Mouse (Mus musculus) kidney, embryonic 14.5 days (tissue): ENCODE data around the gene 1700010I14Rik. TPM values are rescaled to one million over a fixed set of nuclear protein-coding genes. Genes with fewer than 3 reads are reported as not detected.
A peak's percentile ranks its signal among the peaks of the same experiment; 100 is the strongest.

Experiments used
- ATAC-seq: fragments of 200-750 bp; cut with Nextera tagmentation; 2 replicates; pipeline ENCODE4 v1.8.0; 2017; ENCODE audit warnings: moderate number of reproducible peaks, mild to moderate bottlenecking, moderate TSS enrichment, moderate library complexity; ENCODE audit not compliant: low FRiP score, low TSS enrichment
- H3K27ac ChIP-seq: fragments of 300-500 bp; sonication (generic); 2 replicates; pipeline ENCODE4 v1.5.1; 2014; ENCODE audit warnings: low read depth, mild to moderate bottlenecking, low read length, moderate library complexity, mixed read lengths
- H3K27me3 ChIP-seq: fragments of 300-500 bp; sonication (generic); 2 replicates; pipeline ENCODE4 v1.6.1; 2014; ENCODE audit warnings: mild to moderate bottlenecking, low read length; ENCODE audit not compliant: control insufficient read depth, insufficient read depth
- H3K36me3 ChIP-seq: fragments of 300-500 bp; sonication (generic); 2 replicates; pipeline ENCODE4 v1.6.1; 2014; ENCODE audit warnings: low read length, mixed read lengths; ENCODE audit not compliant: control insufficient read depth, insufficient read depth
- H3K4me1 ChIP-seq: fragments of 300-500 bp; sonication (generic); 2 replicates; pipeline ENCODE4 v1.6.1; 2014; ENCODE audit warnings: low read length, mixed read lengths; ENCODE audit not compliant: control insufficient read depth, insufficient read depth
- H3K4me2 ChIP-seq: fragments of 300-500 bp; sonication (generic); replicated peaks from 2 replicates; pipeline ENCODE4 v1.6.1; 2014; ENCODE audit warnings: low read depth, mild to moderate bottlenecking, low read length
- H3K4me3 ChIP-seq: fragments of 300-500 bp; sonication (generic); 2 replicates; pipeline ENCODE4 v1.5.1; 2014; ENCODE audit warnings: mild to moderate bottlenecking, low read length
- H3K9ac ChIP-seq: fragments of 300-500 bp; sonication (generic); 2 replicates; pipeline ENCODE4 v1.6.1; 2014; ENCODE audit warnings: low read depth, mild to moderate bottlenecking, low read length, moderate library complexity
- H3K9me3 ChIP-seq: fragments of 300-500 bp; sonication (generic); 2 replicates; pipeline ENCODE4 v1.6.1; 2016; ENCODE audit warnings: low read length; ENCODE audit not compliant: control insufficient read depth
- WGBS: fragments of 180-500 bp; shearing (Covaris S2); extraction: QIAGEN DNeasy Blood & Tissue Kit; methylation state at CpG from one replicate; pipeline ENCODE4 v1.1.7; 2014; 5-methylcytosine and 5-hydroxymethylcytosine counted together
- polyA plus RNA-seq: library from polyadenylated mRNA; unstranded; fragments of >200 nt; fragmentation: Nextera tagmentation; extraction: Ambion mirVana; gene quantifications from 2 replicates; pipeline ENCODE4 v1.2.1, GENCODE M21; 2014

1700010I14Rik gene
- polyA plus RNA-seq, 1 experiment from 2014 or later, result 2.8 TPM

GRCm38 (mm10) chr17:8991160-8991559 lies 3.0 kb downstream of the 1700010I14Rik start:
- Histone ChIP-seq H3K9me3 (no peaks in the 10 kb centered on the region), H3K9ac (no peak overlapping the region), H3K4me1 (no peaks in the 10 kb centered on the region), H3K27ac (no peak overlapping the region), H3K4me3 (no peak overlapping the region), H3K36me3 (no peaks in the 10 kb centered on the region), H3K4me2 (no peak overlapping the region), H3K27me3 (no peaks in the 10 kb centered on the region)
- WGBS, result 24% methylated on average over 8 of the region's 8 CpGs
- ATAC-seq, result no peak

DNA sequence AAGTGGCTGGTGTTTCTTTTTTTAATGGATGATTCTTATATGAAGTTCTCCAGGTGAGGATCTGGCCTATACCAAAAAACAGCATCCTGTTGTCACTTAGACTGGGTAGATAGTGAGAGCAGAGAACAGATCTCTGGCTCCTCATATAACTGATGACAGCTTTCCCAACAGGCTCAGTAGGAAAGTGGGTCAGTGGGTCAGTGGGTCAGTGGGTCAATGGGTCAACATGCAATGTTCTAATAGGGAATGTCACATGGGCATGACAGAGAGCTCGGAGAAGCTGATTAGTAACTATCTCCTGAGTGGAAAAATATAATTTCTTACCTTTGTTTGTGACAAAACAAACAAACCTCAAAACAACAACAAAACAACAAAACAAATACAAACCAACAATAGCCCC lies 7.2 kb downstream of the 1700010I14Rik start:
- Histone ChIP-seq H3K9me3 (no peaks in the 10 kb centered on the region), H3K4me3 (no peak overlapping the region), H3K4me1 (no peaks in the 10 kb centered on the region), H3K36me3 (no peaks in the 10 kb centered on the region), H3K9ac (no peak overlapping the region), H3K27ac (no peak overlapping the region), H3K4me2 (no peak overlapping the region), H3K27me3 (no peaks in the 10 kb centered on the region)
- no peak for ATAC-seq
- WGBS, result 76% methylated on average over 1 of the region's 1 CpGs

- Histone ChIP-seq H3K4me2 (no peak overlapping the region), H3K9ac (no peak overlapping the region), H3K27me3 (no peaks in the 10 kb centered on the region), H3K4me1 (no peaks in the 10 kb centered on the region), H3K4me3 (no peak overlapping the region), H3K36me3 (no peaks in the 10 kb centered on the region), H3K9me3 (no peaks in the 10 kb centered on the region), H3K27ac (no peak overlapping the region)
- no peak for ATAC-seq
- 80% methylated on average over 4 of the region's 4 CpGs for WGBS
These were observed 14.3 kb downstream of the 1700010I14Rik start for GRCm38 (mm10) chr17:9002438-9002837.

DNA sequence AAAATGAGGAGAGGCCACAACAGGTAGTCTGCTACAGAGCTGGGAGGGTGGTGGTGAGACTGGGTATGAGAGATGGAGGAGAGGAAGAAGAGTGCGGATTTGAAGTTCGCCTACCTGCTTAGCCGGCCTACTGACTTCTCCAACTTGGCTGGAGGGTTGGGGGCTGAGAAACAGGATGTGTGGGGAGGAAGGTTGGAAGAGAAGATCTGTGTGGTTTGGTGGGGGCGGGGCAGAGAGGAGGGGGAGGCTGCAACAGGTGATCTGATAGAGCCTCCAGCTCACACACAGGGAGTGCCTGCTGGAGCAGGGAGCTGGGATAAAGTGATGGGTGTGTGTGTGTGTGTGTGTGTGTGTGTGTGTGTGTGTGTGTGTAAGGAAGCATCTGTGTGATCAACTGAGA lies 16.4 kb downstream of the 1700010I14Rik start:
- ATAC-seq, result no peak
- no peaks in the 10 kb centered on the region for H3K36me3 ChIP-seq
- 78% methylated on average over 4 of the region's 4 CpGs for WGBS
- H3K4me3 ChIP-seq, result no peak overlapping the region
- no peaks in the 10 kb centered on the region for H3K9me3 ChIP-seq
- H3K27ac ChIP-seq, result no peak overlapping the region
- no peak overlapping the region for H3K4me2 ChIP-seq
- no peak overlapping the region for H3K9ac ChIP-seq
- no peaks in the 10 kb centered on the region for H3K27me3 ChIP-seq
- H3K4me1 ChIP-seq, result no peaks in the 10 kb centered on the region

DNA sequence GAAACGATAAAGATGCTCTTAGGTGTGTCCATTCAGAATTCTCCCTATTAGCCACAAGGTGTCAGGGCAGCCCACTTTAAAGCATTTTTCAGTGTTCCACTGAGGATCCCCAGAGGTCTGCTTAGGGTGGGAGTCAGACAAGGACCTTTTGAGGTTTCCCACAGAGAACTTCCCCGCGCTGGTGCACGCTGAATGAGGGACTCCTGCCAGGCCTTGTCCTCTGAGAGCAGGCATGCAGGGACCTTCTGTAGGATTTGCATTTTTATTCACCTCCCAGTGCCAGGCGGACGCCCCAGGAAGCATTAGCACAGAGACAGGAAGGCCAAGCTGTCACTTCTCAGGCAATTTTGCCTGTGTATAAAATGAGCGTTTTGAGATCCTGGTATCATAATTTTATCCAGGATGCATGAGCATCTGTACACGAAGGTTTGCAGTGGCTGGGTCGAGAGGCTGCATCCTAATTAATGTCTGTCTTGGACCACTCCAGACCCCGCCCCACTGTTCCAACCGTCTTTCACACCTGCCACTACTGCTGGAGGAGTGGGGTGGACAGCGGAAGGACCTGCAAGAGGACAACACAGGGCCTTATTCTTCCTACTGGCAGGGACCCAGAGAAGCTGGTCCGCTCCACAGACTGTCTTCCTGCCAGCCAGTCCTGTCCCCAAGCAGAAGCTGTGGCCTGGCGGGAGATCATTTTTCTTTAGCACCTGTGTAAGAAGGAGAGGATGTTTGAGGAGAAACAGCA lies 35.2 kb downstream of the 1700010I14Rik start:
- no peaks in the 10 kb centered on the region for H3K36me3 ChIP-seq
- 42% methylated on average over 14 of the region's 14 CpGs for WGBS
- no peak for ATAC-seq
- H3K27ac ChIP-seq, result no peak overlapping the region
- no peaks in the 10 kb centered on the region for H3K4me1 ChIP-seq
- no peak overlapping the region for H3K9ac ChIP-seq
- H3K27me3 ChIP-seq, result no peaks in the 10 kb centered on the region
- H3K4me3 ChIP-seq, result no peak overlapping the region
- no peak overlapping the region for H3K4me2 ChIP-seq
- no peaks in the 10 kb centered on the region for H3K9me3 ChIP-seq

DNA sequence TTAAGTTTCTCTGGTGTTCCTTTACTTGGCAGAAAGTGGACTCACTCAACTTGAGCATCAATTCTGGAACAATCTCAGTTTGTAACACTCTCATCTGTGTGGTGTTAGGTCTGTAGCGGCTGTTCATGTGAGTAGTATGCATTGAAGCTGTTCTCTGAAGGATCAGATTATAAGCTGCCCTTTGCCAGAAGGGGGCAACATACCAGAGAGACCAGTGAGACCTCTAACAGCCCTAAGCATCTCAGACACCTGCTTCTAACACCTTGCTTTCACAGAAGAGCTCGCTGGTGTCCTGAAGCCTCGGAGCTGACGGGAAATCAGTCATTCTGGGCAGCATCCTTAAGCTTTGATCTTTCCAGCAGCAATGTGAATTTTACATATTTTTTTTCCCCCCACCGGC lies 42.0 kb downstream of the 1700010I14Rik start:
- no peaks in the 10 kb centered on the region for H3K36me3 ChIP-seq
- no peak overlapping the region for H3K9ac ChIP-seq
- no peak overlapping the region for H3K27ac ChIP-seq
- H3K27me3 ChIP-seq, result no peaks in the 10 kb centered on the region
- 0 out of 2 replicates have a peak, but pooled peaks cover 3% of the 10 kb centered on the region for H3K4me1 ChIP-seq
- H3K4me2 ChIP-seq, result no peak overlapping the region
- WGBS, result 65% methylated on average over 5 of the region's 5 CpGs
- ATAC-seq, result no peak
- no peak overlapping the region for H3K4me3 ChIP-seq
- no peaks in the 10 kb centered on the region for H3K9me3 ChIP-seq

DNA sequence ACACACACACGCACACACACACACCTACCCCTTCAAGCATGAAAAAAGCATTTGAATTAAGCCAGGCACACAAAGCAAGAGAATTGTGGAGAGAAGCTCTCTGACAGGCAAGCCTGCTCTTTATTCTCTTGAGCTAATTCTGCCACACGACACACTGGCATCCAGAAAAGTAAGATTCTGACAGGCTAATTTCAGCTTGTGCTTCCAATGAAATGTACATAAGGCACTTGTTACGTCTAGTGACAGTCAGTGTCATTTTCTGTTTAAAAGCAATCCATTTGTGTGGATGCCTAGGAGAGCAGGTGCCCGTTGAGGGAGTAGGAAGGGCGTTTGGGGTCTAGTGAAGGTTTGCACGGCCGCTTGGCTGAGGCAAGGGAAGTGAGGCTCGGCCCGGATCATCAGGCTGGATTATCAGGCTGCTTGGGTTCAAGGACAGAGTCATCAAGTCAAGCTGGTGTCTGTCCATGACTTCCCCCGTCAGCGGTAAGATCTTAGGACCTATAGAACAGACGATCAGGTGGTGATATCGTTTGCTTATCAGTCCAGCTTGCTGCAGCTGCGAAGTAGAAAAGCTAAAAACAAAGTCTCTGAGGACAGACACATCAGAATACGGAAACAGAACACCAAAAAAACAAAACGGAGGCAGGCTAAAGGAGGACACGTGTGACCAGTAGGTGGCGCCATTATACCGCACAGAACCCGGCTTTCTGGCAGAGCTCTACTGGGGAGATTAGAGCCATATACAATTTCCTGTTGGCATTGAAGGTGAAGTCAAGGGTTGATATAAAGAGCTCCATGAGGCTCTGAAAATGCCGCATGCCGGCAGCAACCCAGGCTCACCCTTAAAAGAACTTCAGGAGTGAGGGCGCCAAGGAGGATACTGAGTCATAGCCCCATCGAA lies 43.4 kb downstream of the 1700010I14Rik start:
- Histone ChIP-seq H3K9me3 (no peaks in the 10 kb centered on the region), H3K27me3 (no peaks in the 10 kb centered on the region), H3K4me3 (no peak overlapping the region), H3K36me3 (no peaks in the 10 kb centered on the region), H3K4me2 (peak overlapping the region; percentile 36), H3K27ac (no peak overlapping the region), H3K9ac (no peak overlapping the region), H3K4me1 (0 out of 2 replicates have a peak, but pooled peaks cover 3% of the 10 kb centered on the region)
- peak; percentile 87; the same call in 1 of the 2 replicates for ATAC-seq
- WGBS, result 16% methylated on average over 24 of the region's 24 CpGs

DNA sequence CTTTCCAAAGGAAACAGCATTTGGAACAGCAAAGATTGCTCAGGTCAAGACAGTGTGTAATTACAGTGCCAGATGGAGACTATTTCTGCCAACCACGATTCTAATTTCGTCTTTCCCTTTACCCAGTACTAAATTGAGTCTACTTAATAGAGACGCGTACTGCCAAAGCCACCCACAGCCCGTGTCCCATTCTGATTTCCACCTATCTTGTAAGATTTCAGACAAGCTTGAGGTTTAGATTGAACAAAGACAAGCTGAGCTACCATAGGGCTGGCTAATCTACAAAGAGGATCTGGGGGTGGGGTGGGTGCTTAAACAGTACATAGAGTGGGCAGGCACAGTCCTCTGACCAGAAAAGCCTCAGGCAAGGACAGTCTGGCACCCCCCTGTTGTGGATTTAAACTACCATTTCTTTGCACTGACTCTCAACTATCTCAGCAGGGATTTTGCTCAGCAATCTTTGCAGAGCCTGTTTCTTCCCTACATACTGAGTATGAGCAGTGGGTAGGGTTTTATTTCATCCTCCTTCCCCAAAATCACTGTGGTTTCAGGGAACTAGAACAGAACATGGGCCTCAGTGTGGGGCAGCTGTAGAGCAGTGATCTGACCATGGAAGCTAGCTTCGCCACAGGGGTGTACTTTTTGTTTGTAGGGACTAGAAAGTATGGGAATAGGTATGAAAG lies 44.4 kb downstream of the 1700010I14Rik start:
- Histone ChIP-seq H3K9ac (no peak overlapping the region), H3K4me2 (no peak overlapping the region), H3K27me3 (no peaks in the 10 kb centered on the region), H3K36me3 (no peaks in the 10 kb centered on the region), H3K4me1 (0 out of 2 replicates have a peak, but pooled peaks cover 3% of the 10 kb centered on the region), H3K9me3 (no peaks in the 10 kb centered on the region), H3K27ac (no peak overlapping the region), H3K4me3 (no peak overlapping the region)
- 85% methylated on average over 6 of the region's 6 CpGs for WGBS
- no peak for ATAC-seq
